Mouse (Mus musculus) E14TG2a.4 (cell line): ENCODE measurements at regions not wholly inside any gene's neighbourhood (a gene's known extent, or its start where the extent isn't known, plus 50 kb on each side); places are given as distances from the start of the nearest gene placed in this dataset.

Experiments used
- H3K27me3 ChIP-seq: 2 replicates; pipeline ENCODE4 v1.6.1; 2014; ENCODE audit warnings: low read length, control low read depth; ENCODE audit not compliant: insufficient read depth
- H3K36me3 ChIP-seq: 2 replicates; pipeline ENCODE4 v1.6.1; 2014; ENCODE audit warnings: low read length, control low read depth; ENCODE audit not compliant: insufficient read depth
- H3K4me1 ChIP-seq: replicated peaks from 2 replicates; pipeline ENCODE4 v1.6.1; 2014; ENCODE audit warnings: low read depth, low read length, control low read depth
- H3K4me3 ChIP-seq: replicated peaks from 2 replicates; pipeline ENCODE4 v1.5.1; 2014; ENCODE audit warnings: mild to moderate bottlenecking, low read length
- H3K9me3 ChIP-seq: 2 replicates; pipeline ENCODE4 v1.6.1; 2014; ENCODE audit warnings: low read length, control low read depth
- CTCF ChIP-seq: conservative IDR thresholded peaks from 2 replicates; pipeline ENCODE4 v1.5.1; 2014; ENCODE audit warnings: low read length
- NANOG ChIP-seq: IDR thresholded peaks from 2 replicates; pipeline ENCODE4 v1.6.1; 2014; ENCODE audit warnings: borderline replicate concordance, low read length, mixed read lengths
- POU5F1 ChIP-seq: IDR thresholded peaks from 2 replicates; pipeline ENCODE4 v1.6.1; 2014; ENCODE audit warnings: low read length, borderline replicate concordance

- H3K9me3 ChIP-seq, result no peaks in the 10 kb centered on the region
- H3K36me3 ChIP-seq, result no peaks in the 10 kb centered on the region
- no peaks in the 10 kb centered on the region for H3K4me1 ChIP-seq
- H3K4me3 ChIP-seq, result no peak overlapping the region
- no peaks in the 10 kb centered on the region for H3K27me3 ChIP-seq
- TF ChIP-seq CTCF (no peak), POU5F1 (no peak), NANOG (no peak)
Measured at GRCm38 (mm10) chr2:137417691-137418090, 301.2 kb upstream of the Jag1 start.

DNA sequence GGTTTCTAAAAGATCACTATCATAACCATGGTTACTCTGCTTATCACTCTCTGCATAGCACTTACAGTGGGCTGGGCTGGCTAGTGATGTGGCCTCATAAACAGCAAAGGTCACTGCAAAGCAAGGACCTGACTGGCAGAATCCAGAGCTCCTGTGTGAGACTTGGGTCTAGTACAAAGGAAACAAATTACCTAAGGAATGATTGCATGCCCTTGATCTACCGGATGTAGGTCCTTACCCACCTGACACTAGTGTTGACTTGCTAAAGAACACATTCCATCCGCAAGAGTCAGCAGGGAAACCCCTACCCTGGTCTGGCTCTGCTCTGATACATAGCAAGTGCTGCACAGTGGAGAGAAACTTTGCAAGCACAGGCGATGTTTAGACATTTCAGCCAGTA, 297.0 kb upstream of the Jag1 start:
- no peaks in the 10 kb centered on the region for H3K4me1 ChIP-seq
- TF ChIP-seq CTCF (no peak), POU5F1 (no peak), NANOG (no peak)

GRCm38 (mm10) chr2:137409611-137410010, 293.2 kb upstream of the Jag1 start:
- TF ChIP-seq NANOG (no peak), CTCF (no peak), POU5F1 (no peak)
- Histone ChIP-seq H3K9me3 (peaks cover 12% of the 10 kb centered on the region; the same call in 1 of the 2 replicates), H3K27me3 (no peaks in the 10 kb centered on the region), H3K4me1 (no peaks in the 10 kb centered on the region), H3K4me3 (no peak overlapping the region), H3K36me3 (no peaks in the 10 kb centered on the region)

More for the DNA sequence above, 297.0 kb upstream of the Jag1 start:
- Histone ChIP-seq H3K36me3 (no peaks in the 10 kb centered on the region), H3K9me3 (no peaks in the 10 kb centered on the region), H3K4me3 (no peak overlapping the region), H3K27me3 (no peaks in the 10 kb centered on the region)

DNA sequence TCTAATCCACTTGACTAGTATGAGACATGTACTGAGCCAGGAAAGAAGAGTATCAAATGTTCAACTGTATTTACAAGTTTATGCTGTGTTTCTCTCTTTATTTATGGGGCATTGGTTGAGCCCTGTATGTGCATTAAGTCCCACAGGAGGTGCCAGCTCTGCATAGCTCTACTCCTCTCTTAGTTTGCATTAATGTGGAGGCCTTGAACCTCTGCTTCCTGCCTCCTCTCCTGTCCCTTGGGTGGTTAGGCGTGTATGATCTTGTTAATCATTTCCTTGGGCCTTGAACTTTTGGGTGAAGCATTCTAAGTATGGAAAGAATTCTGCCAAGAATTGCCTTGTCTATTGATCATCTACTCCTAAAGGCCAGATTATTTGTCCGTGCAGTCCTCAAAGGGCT, 291.9 kb upstream of the Jag1 start:
- TF ChIP-seq CTCF, result no peak
- no peak for TF ChIP-seq NANOG
- TF ChIP-seq POU5F1, result no peak
- no peak overlapping the region for H3K4me3 ChIP-seq
- H3K9me3 ChIP-seq, result peaks cover 12% of the 10 kb centered on the region; the same call in 1 of the 2 replicates
- H3K36me3 ChIP-seq, result no peaks in the 10 kb centered on the region
- H3K4me1 ChIP-seq, result no peaks in the 10 kb centered on the region
- no peaks in the 10 kb centered on the region for H3K27me3 ChIP-seq

DNA sequence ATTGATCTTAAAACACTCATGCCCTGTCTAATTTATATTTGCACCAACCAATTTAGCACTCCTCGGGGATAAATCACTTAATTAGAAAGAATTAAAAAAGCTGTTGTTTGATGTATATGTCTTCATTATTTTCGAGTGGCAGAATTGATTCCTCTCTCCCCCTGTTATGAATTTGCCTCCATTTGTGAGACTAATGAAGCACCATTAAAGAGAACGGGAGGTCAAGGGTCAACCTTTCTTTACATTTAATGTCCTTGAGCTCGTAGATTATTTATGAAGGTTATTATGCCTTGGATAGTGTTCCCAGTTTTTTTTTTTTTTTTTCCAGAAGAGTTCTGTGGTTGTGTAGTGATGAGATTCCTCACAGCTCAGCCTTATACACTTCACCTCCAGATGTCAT, 277.0 kb upstream of the Jag1 start:
- Histone ChIP-seq H3K36me3 (no peaks in the 10 kb centered on the region), H3K4me3 (no peak overlapping the region), H3K4me1 (no peaks in the 10 kb centered on the region), H3K27me3 (no peaks in the 10 kb centered on the region), H3K9me3 (peaks cover 47% of the 10 kb centered on the region)
- TF ChIP-seq NANOG, result no peak
- TF ChIP-seq CTCF, result no peak
- TF ChIP-seq POU5F1, result no peak

GRCm38 (mm10) chr2:137379816-137380215, 263.4 kb upstream of the Jag1 start:
- no peaks in the 10 kb centered on the region for H3K27me3 ChIP-seq
- no peaks in the 10 kb centered on the region for H3K9me3 ChIP-seq
- TF ChIP-seq POU5F1 (no peak), CTCF (no peak), NANOG (no peak)
- H3K4me3 ChIP-seq, result no peak overlapping the region
- no peaks in the 10 kb centered on the region for H3K36me3 ChIP-seq
- H3K4me1 ChIP-seq, result no peaks in the 10 kb centered on the region

GRCm38 (mm10) chr2:137375346-137375745, 258.9 kb upstream of the Jag1 start:
- TF ChIP-seq POU5F1 (no peak), NANOG (no peak), CTCF (no peak)
- H3K9me3 ChIP-seq, result no peaks in the 10 kb centered on the region
- no peak overlapping the region for H3K4me3 ChIP-seq
- H3K36me3 ChIP-seq, result no peaks in the 10 kb centered on the region
- no peaks in the 10 kb centered on the region for H3K27me3 ChIP-seq
- no peaks in the 10 kb centered on the region for H3K4me1 ChIP-seq

- Histone ChIP-seq H3K4me3 (no peak overlapping the region), H3K4me1 (no peaks in the 10 kb centered on the region), H3K36me3 (no peaks in the 10 kb centered on the region), H3K27me3 (no peaks in the 10 kb centered on the region), H3K9me3 (no peaks in the 10 kb centered on the region)
- no peak for TF ChIP-seq CTCF
- TF ChIP-seq POU5F1, result no peak
- TF ChIP-seq NANOG, result no peak
Measured at GRCm38 (mm10) chr2:137371062-137371461, 254.6 kb upstream of the Jag1 start.

DNA sequence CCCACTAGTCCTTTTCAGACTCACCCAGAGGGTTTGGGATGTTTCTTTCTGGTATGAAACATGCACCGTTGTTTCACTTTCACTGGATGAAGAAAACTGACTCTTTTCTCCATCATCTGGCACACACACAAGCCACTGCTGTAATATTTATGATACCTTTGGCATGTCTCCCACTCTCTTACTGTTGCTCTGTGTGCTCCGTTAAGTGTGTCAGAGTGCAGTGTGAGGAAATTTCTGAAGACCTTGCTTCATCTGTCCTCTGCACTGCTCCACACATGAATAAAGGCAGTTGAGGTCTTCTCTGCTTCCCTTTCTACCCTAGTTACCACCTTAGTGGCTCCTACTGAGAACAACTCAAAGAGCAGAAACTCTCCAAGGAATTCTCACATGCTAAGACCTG, 246.6 kb upstream of the Jag1 start:
- Histone ChIP-seq H3K9me3 (no peaks in the 10 kb centered on the region), H3K4me1 (no peaks in the 10 kb centered on the region), H3K27me3 (no peaks in the 10 kb centered on the region), H3K36me3 (no peaks in the 10 kb centered on the region), H3K4me3 (no peak overlapping the region)
- TF ChIP-seq POU5F1 (no peak), NANOG (no peak), CTCF (no peak)

DNA sequence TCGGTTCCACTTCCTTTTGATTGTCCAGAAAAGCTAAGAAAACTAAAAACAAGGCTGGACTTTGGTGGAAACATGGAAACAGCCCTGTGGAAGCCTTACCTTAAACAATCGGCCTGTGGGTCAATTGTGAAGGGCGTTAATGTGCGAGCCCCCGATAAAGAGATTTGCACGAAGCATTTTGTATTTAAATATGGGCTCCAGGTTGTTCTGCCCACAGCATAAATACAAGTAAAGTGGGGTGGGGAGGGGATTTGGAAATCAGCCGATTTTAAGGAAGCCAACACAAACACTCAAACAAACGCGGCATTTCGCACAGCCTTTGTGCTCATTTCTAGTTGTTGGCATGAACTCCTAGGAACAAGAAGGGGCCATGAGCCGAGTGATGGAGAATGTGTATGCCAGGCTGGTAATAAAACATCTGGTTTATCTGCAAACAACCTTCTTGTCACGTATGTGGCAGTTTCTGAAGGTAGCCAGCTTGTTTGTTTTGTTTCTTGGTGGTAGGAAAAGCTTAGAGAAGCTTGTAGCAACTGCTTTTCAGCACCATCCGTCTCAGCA, 240.8 kb upstream of the Jag1 start:
- Histone ChIP-seq H3K4me1 (no peaks in the 10 kb centered on the region), H3K36me3 (no peaks in the 10 kb centered on the region), H3K9me3 (no peaks in the 10 kb centered on the region), H3K4me3 (no peak overlapping the region), H3K27me3 (no peaks in the 10 kb centered on the region)
- TF ChIP-seq POU5F1 (no peak), CTCF (no peak), NANOG (no peak)
